Comparison of ENCODE assay signal across 10 mouse cellular contexts in genomic region chr6:17142577-17143359, GRCm38 (mm10).
DNase-seq lines count a peak whose midpoint lies in the region; ATAC-seq lines count a peak whose summit lies in the region.
"Had no signal": no experiment of that assay in that cellular context is flagged by ENCODE, and none has a peak within 500 bp of the region (broad histone marks: within the 10 kb centered on the region; RNA-seq: fewer than 3 reads in every experiment).

No protein-coding gene starts in this region.

- H3K4me3 ChIP-seq in embryonic facial prominence, embryonic 14.5 days (ENCODE audit: low read depth, low read length) = no peak overlapping the region
- H3K4me3 ChIP-seq in embryonic facial prominence, embryonic 10.5 days = no peak overlapping the region
- no peak overlapping the region for H3K4me3 ChIP-seq in embryonic facial prominence, embryonic 15.5 days (replicated peaks)

- no peak overlapping the region for H3K4me2 ChIP-seq in embryonic facial prominence, embryonic 14.5 days (ENCODE audit: low read depth, low read length)
- no peak overlapping the region for H3K4me2 ChIP-seq in embryonic facial prominence, embryonic 15.5 days (replicated peaks)

- no peak overlapping the region for H3K27ac ChIP-seq in embryonic facial prominence, embryonic 14.5 days (replicated peaks; ENCODE audit: low read depth, low read length)
- no peak overlapping the region for H3K27ac ChIP-seq in embryonic facial prominence, embryonic 10.5 days (replicated peaks)
- peak overlapping the region; percentile 44; the same call in 1 of the 2 replicates for H3K27ac ChIP-seq in embryonic facial prominence, embryonic 15.5 days (replicated peaks)

- no peaks in the 10 kb centered on the region for H3K36me3 ChIP-seq in embryonic facial prominence, embryonic 14.5 days (ENCODE audit: control insufficient read depth, insufficient read depth, low read length)
- H3K36me3 ChIP-seq in embryonic facial prominence, embryonic 10.5 days (replicated peaks) = no peaks in the 10 kb centered on the region
- H3K36me3 ChIP-seq in embryonic facial prominence, embryonic 15.5 days = no peaks in the 10 kb centered on the region

- no peaks in the 10 kb centered on the region for H3K9me3 ChIP-seq in embryonic facial prominence, embryonic 14.5 days (ENCODE audit: control insufficient read depth, low read length)
- no peaks in the 10 kb centered on the region for H3K9me3 ChIP-seq in embryonic facial prominence, embryonic 10.5 days
- no peaks in the 10 kb centered on the region for H3K9me3 ChIP-seq in embryonic facial prominence, embryonic 15.5 days (replicated peaks)

- 21% methylated on average over 4 of the region's 4 CpGs for WGBS in embryonic facial prominence, embryonic 14.5 days
- WGBS in embryonic facial prominence, embryonic 10.5 days = 31% methylated on average over 4 of the region's 4 CpGs
- 21% methylated on average over 4 of the region's 4 CpGs for WGBS in embryonic facial prominence, embryonic 15.5 days

- intact Hi-C loops in left cerebral cortex, postnatal 36 days (cut with DNase I) = no loop called here

- DNase-seq in embryonic facial prominence, embryonic 14.5 days (ENCODE audit: low spot score) = peak; percentile 50
- no peak for DNase-seq in embryonic facial prominence, embryonic 10.5 days (ENCODE audit: low spot score)
- peak; percentile 99 for DNase-seq in 3T3-L1 (ENCODE audit: low read depth, low spot score)
- DNase-seq in left cerebral cortex, postnatal 36 days (ENCODE audit: low spot score in 2 of 2) = peak; percentile 28 to 41
- no peak for DNase-seq in kidney, adult 9 months
- DNase-seq in gastrocnemius, adult 18-20 months (ENCODE audit: low spot score) = no peak
- DNase-seq: gastrocnemius, postnatal 36 days; kidney, adult 8-10 months had no signal

- no peaks in the 10 kb centered on the region for H3K27me3 ChIP-seq in embryonic facial prominence, embryonic 14.5 days (replicated peaks; ENCODE audit: control insufficient read depth, insufficient read depth, low read length)
- H3K27me3 ChIP-seq in embryonic facial prominence, embryonic 10.5 days (replicated peaks; ENCODE audit: low read depth, poor library complexity, severe bottlenecking) = no peaks in the 10 kb centered on the region
- H3K27me3 ChIP-seq in embryonic facial prominence, embryonic 15.5 days = no peaks in the 10 kb centered on the region

- ATAC-seq in embryonic facial prominence, embryonic 14.5 days (ENCODE audit: low read depth) = no peak
- peak; percentile 73 for ATAC-seq in embryonic facial prominence, embryonic 15.5 days (ENCODE audit: insufficient number of reproducible peaks, low FRiP score, low TSS enrichment, low read depth)
- ATAC-seq in inflammation-experienced regulatory T-cells, adult 6 months = no peak

- H3K9ac ChIP-seq in embryonic facial prominence, embryonic 14.5 days (ENCODE audit: low read depth, low read length) = no peak overlapping the region
- H3K9ac ChIP-seq in embryonic facial prominence, embryonic 15.5 days = no peak overlapping the region

- H3K4me1 ChIP-seq in embryonic facial prominence, embryonic 14.5 days (ENCODE audit: control insufficient read depth, insufficient read depth, low read length) = no peaks in the 10 kb centered on the region
- H3K4me1 ChIP-seq in embryonic facial prominence, embryonic 10.5 days = no peaks in the 10 kb centered on the region
- H3K4me1 ChIP-seq in embryonic facial prominence, embryonic 15.5 days = no peaks in the 10 kb centered on the region

Comparison
In these comparisons a context has a peak if more than half of its experiments do, and no peak if none do; other contexts are left out.
1. DNase-seq: peak in embryonic facial prominence, embryonic 14.5 days (single experiment), 3T3-L1 (single experiment) and left cerebral cortex, postnatal 36 days (2 of 2); none in embryonic facial prominence, embryonic 10.5 days (single experiment), kidney, adult 9 months (single experiment) and gastrocnemius, adult 18-20 months (single experiment).